15 mouse cellular contexts compared by ENCODE assay signal in genomic region chr3:28453458-28453857, GRCm38 (mm10).
DNase-seq lines count a peak whose midpoint lies in the region; ATAC-seq and TF ChIP-seq lines count a peak whose summit lies in the region.
"Had no signal": no experiment of that assay in that cellular context is flagged by ENCODE, and none has a peak within 500 bp of the region (broad histone marks: within the 10 kb centered on the region; RNA-seq: fewer than 3 reads in every experiment).

No protein-coding gene starts in this region.

- ATAC-seq in forebrain, embryonic 14.5 days, result peak; percentile 73
- ATAC-seq in forebrain, postnatal 0 days, result no peak
- peak; percentile 74 for ATAC-seq in forebrain, embryonic 16.5 days
- no peak for ATAC-seq in forebrain, embryonic 11.5 days (replicated peaks; ENCODE audit: low FRiP score)

- H3K27me3 ChIP-seq in forebrain, embryonic 14.5 days (replicated peaks; ENCODE audit: control insufficient read depth, insufficient read depth, low read length), result no peaks in the 10 kb centered on the region
- no peaks in the 10 kb centered on the region for H3K27me3 ChIP-seq in forebrain, postnatal 0 days (ENCODE audit: insufficient read depth, low read length)
- no peaks in the 10 kb centered on the region for H3K27me3 ChIP-seq in forebrain, embryonic 16.5 days (replicated peaks; ENCODE audit: control insufficient read depth, insufficient read depth, low read length)
- no peaks in the 10 kb centered on the region for H3K27me3 ChIP-seq in forebrain, embryonic 11.5 days (ENCODE audit: control insufficient read depth, insufficient read depth, low read length)
- H3K27me3 ChIP-seq: embryonic facial prominence, embryonic 12.5 days had no signal

- H3K4me2 ChIP-seq in forebrain, embryonic 14.5 days (ENCODE audit: low read length), result no peak overlapping the region
- H3K4me2 ChIP-seq in forebrain, postnatal 0 days (ENCODE audit: low read depth), result no peak overlapping the region
- no peak overlapping the region for H3K4me2 ChIP-seq in forebrain, embryonic 16.5 days (ENCODE audit: low read length)
- H3K4me2 ChIP-seq in forebrain, embryonic 11.5 days (ENCODE audit: low read depth, low read length, severe bottlenecking), result no peak overlapping the region
- H3K4me2 ChIP-seq: embryonic facial prominence, embryonic 12.5 days had no signal

- DNase-seq in forebrain, embryonic 14.5 days (ENCODE audit: low spot score), result peak; percentile 46
- no peak for DNase-seq in forebrain, postnatal 0 days
- DNase-seq in forebrain, embryonic 11.5 days (ENCODE audit: low spot score), result no peak
- DNase-seq in ovary, adult 18-20 months (ENCODE audit: low spot score), result no peak
- DNase-seq: adrenal gland, adult 2 months; adrenal gland, postnatal 10 days; adrenal gland, postnatal 25 days; cerebellum, adult 11-12 months; cerebellum, adult 2 months; cerebellum, adult 9-10 months; cerebellum, postnatal 10 days; cerebellum, postnatal 25 days had no signal

- H3K9ac ChIP-seq in forebrain, embryonic 14.5 days (ENCODE audit: low read length), result no peak overlapping the region
- H3K9ac ChIP-seq in forebrain, postnatal 0 days, result no peak overlapping the region
- no peak overlapping the region for H3K9ac ChIP-seq in forebrain, embryonic 16.5 days (replicated peaks; ENCODE audit: low read depth, low read length)
- H3K9ac ChIP-seq in forebrain, embryonic 11.5 days (ENCODE audit: low read length), result no peak overlapping the region
- H3K9ac ChIP-seq: embryonic facial prominence, embryonic 12.5 days had no signal

- no peaks in the 10 kb centered on the region for H3K9me3 ChIP-seq in forebrain, embryonic 14.5 days (replicated peaks; ENCODE audit: control insufficient read depth, low read length)
- no peaks in the 10 kb centered on the region for H3K9me3 ChIP-seq in forebrain, postnatal 0 days (ENCODE audit: low read length)
- H3K9me3 ChIP-seq in forebrain, embryonic 16.5 days (ENCODE audit: control insufficient read depth, low read length), result no peaks in the 10 kb centered on the region
- no peaks in the 10 kb centered on the region for H3K9me3 ChIP-seq in forebrain, embryonic 11.5 days (ENCODE audit: control insufficient read depth, low read length)
- H3K9me3 ChIP-seq: embryonic facial prominence, embryonic 10.5 days; embryonic facial prominence, embryonic 12.5 days had no signal

- H3K36me3 ChIP-seq in forebrain, embryonic 14.5 days (ENCODE audit: control insufficient read depth, insufficient read depth, low read length), result no peaks in the 10 kb centered on the region
- H3K36me3 ChIP-seq in forebrain, postnatal 0 days (ENCODE audit: insufficient read depth), result no peaks in the 10 kb centered on the region
- no peaks in the 10 kb centered on the region for H3K36me3 ChIP-seq in forebrain, embryonic 16.5 days (ENCODE audit: control insufficient read depth, insufficient read depth)
- no peaks in the 10 kb centered on the region for H3K36me3 ChIP-seq in forebrain, embryonic 11.5 days (ENCODE audit: control insufficient read depth, insufficient read depth, low read length)
- H3K36me3 ChIP-seq: embryonic facial prominence, embryonic 10.5 days; embryonic facial prominence, embryonic 12.5 days had no signal

- TF ChIP-seq CTCF in forebrain, postnatal 0 days (IDR thresholded peaks at IDR 0.05; ENCODE audit: low read depth), result no peak

- H3K27ac ChIP-seq in forebrain, embryonic 14.5 days (ENCODE audit: low read depth, low read length), result no peak overlapping the region
- H3K27ac ChIP-seq in forebrain, postnatal 0 days (ENCODE audit: low read depth, low read length), result no peak overlapping the region
- H3K27ac ChIP-seq in forebrain, embryonic 16.5 days (ENCODE audit: low read length), result no peak overlapping the region
- no peak overlapping the region for H3K27ac ChIP-seq in forebrain, embryonic 11.5 days (ENCODE audit: low read depth, low read length)
- H3K27ac ChIP-seq: embryonic facial prominence, embryonic 10.5 days; embryonic facial prominence, embryonic 12.5 days had no signal

- no peak overlapping the region for H3K4me3 ChIP-seq in forebrain, embryonic 14.5 days (ENCODE audit: low read depth, low read length)
- H3K4me3 ChIP-seq in forebrain, postnatal 0 days (ENCODE audit: low read depth, low read length), result no peak overlapping the region
- no peak overlapping the region for H3K4me3 ChIP-seq in forebrain, embryonic 16.5 days (replicated peaks; ENCODE audit: low read length)
- no peak overlapping the region for H3K4me3 ChIP-seq in forebrain, embryonic 11.5 days (ENCODE audit: low read depth, low read length)
- H3K4me3 ChIP-seq: embryonic facial prominence, embryonic 10.5 days; embryonic facial prominence, embryonic 12.5 days had no signal

- H3K4me1 ChIP-seq in forebrain, embryonic 14.5 days (ENCODE audit: control insufficient read depth, insufficient read depth, low read length), result no peaks in the 10 kb centered on the region
- H3K4me1 ChIP-seq in forebrain, postnatal 0 days (ENCODE audit: insufficient read depth), result no peaks in the 10 kb centered on the region
- H3K4me1 ChIP-seq in forebrain, embryonic 16.5 days (replicated peaks; ENCODE audit: control insufficient read depth, insufficient read depth, low read length), result peaks cover 10% of the 10 kb centered on the region
- no peaks in the 10 kb centered on the region for H3K4me1 ChIP-seq in forebrain, embryonic 11.5 days (replicated peaks; ENCODE audit: control insufficient read depth, insufficient read depth, low read length)
- H3K4me1 ChIP-seq: embryonic facial prominence, embryonic 10.5 days; embryonic facial prominence, embryonic 12.5 days had no signal

- WGBS in forebrain, embryonic 14.5 days, result 73% methylated on average over 3 of the region's 3 CpGs
- WGBS in forebrain, postnatal 0 days, result 49% methylated on average over 3 of the region's 3 CpGs
- 50% methylated on average over 3 of the region's 3 CpGs for WGBS in forebrain, embryonic 16.5 days
- 89% methylated on average over 3 of the region's 3 CpGs for WGBS in forebrain, embryonic 11.5 days

Comparison
In these comparisons a context has a peak if more than half of its experiments do, and no peak if none do; other contexts are left out.
1. ATAC-seq: peak in forebrain, embryonic 14.5 days (single experiment) and forebrain, embryonic 16.5 days (single experiment); none in forebrain, postnatal 0 days (single experiment) and forebrain, embryonic 11.5 days (single experiment).